ENCODE assay signal across 8 mouse cellular contexts in the genomic region with DNA sequence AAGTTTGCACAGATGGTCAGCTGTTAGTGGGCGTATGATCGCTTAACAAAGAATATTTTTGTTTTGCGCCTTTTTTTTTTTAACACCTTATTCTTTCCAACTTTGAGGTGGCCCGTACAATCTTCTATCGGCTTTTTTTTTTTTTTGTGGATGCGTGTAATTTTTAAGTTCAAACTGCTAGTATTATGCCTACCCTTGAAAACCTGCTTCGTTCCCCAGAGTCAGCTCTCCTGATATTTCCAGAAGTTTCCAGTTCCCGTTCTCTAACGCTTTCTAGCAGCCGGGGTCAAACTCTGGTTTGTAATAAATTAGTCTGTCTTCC. TPM values are rescaled to one million over a fixed set of nuclear protein-coding genes. Genes with fewer than 3 reads are reported as not detected.
DNase-seq lines count a peak whose midpoint lies in the region; ATAC-seq and TF ChIP-seq lines count a peak whose summit lies in the region.

No protein-coding gene starts in this region.

- peak overlapping the region; percentile 78 for H3K4me2 ChIP-seq in lung, embryonic 14.5 days
- peak overlapping the region; percentile 85 for H3K4me2 ChIP-seq in embryonic facial prominence, embryonic 14.5 days (ENCODE audit: low read depth, low read length)
- H3K4me2 ChIP-seq in intestine, embryonic 16.5 days (ENCODE audit: low read depth, low read length): peak overlapping the region; percentile 62
- peak overlapping the region; percentile 86 for H3K4me2 ChIP-seq in neural tube, embryonic 13.5 days

- no peaks in the 10 kb centered on the region for H3K27me3 ChIP-seq in lung, embryonic 14.5 days (ENCODE audit: insufficient read depth, low read length)
- H3K27me3 ChIP-seq in embryonic facial prominence, embryonic 14.5 days (replicated peaks; ENCODE audit: control insufficient read depth, insufficient read depth, low read length): no peaks in the 10 kb centered on the region
- no peaks in the 10 kb centered on the region for H3K27me3 ChIP-seq in intestine, embryonic 16.5 days (replicated peaks; ENCODE audit: control insufficient read depth, insufficient read depth, low read length)
- H3K27me3 ChIP-seq in neural tube, embryonic 13.5 days: no peaks in the 10 kb centered on the region

- TF ChIP-seq CTCF in lung, embryonic 14.5 days (IDR thresholded peaks at IDR 0.05; ENCODE audit: low read depth): no peak

- under 1% methylated on average over 10 of the region's 10 CpGs for WGBS in lung, embryonic 14.5 days
- WGBS in embryonic facial prominence, embryonic 14.5 days: 1% methylated on average over 10 of the region's 10 CpGs
- under 1% methylated on average over 10 of the region's 10 CpGs for WGBS in intestine, embryonic 16.5 days
- WGBS in neural tube, embryonic 13.5 days: 2% methylated on average over 10 of the region's 10 CpGs

- ATAC-seq in lung, embryonic 14.5 days (ENCODE audit: insufficient read depth): no peak
- ATAC-seq in embryonic facial prominence, embryonic 14.5 days (ENCODE audit: low read depth): no peak
- no peak for ATAC-seq in intestine, embryonic 16.5 days
- ATAC-seq in neural tube, embryonic 13.5 days (ENCODE audit: low read depth): no peak

- no peaks in the 10 kb centered on the region for H3K36me3 ChIP-seq in lung, embryonic 14.5 days (ENCODE audit: insufficient read depth)
- peaks cover 7% of the 10 kb centered on the region for H3K36me3 ChIP-seq in embryonic facial prominence, embryonic 14.5 days (ENCODE audit: control insufficient read depth, insufficient read depth, low read length)
- H3K36me3 ChIP-seq in intestine, embryonic 16.5 days (ENCODE audit: control insufficient read depth, insufficient read depth, low read length): no peaks in the 10 kb centered on the region
- H3K36me3 ChIP-seq in neural tube, embryonic 13.5 days: peaks cover 6% of the 10 kb centered on the region

- H3K9ac ChIP-seq in lung, embryonic 14.5 days: peak overlapping the region; percentile 49
- H3K9ac ChIP-seq in embryonic facial prominence, embryonic 14.5 days (ENCODE audit: low read depth, low read length): peak overlapping the region; percentile 88
- H3K9ac ChIP-seq in intestine, embryonic 16.5 days (ENCODE audit: low read depth, low read length): peak overlapping the region; percentile 56; the same call in 1 of the 2 replicates
- H3K9ac ChIP-seq in neural tube, embryonic 13.5 days: peak overlapping the region; percentile 48

- H3K9me3 ChIP-seq in lung, embryonic 14.5 days (ENCODE audit: low read depth, low read length): no peaks in the 10 kb centered on the region
- H3K9me3 ChIP-seq in embryonic facial prominence, embryonic 14.5 days (ENCODE audit: control insufficient read depth, low read length): no peaks in the 10 kb centered on the region
- no peaks in the 10 kb centered on the region for H3K9me3 ChIP-seq in intestine, embryonic 16.5 days (ENCODE audit: control insufficient read depth, low read length)
- H3K9me3 ChIP-seq in neural tube, embryonic 13.5 days: no peaks in the 10 kb centered on the region

- DNase-seq in lung, embryonic 14.5 days: no peak
- DNase-seq in lung, postnatal 14 days: no peak
- no peak for DNase-seq in embryonic facial prominence, embryonic 14.5 days (ENCODE audit: low spot score)
- no peak for DNase-seq in left cerebral cortex, adult 9 months (ENCODE audit: low spot score in 2 of 2)
- no peak for DNase-seq in urinary bladder, adult 2 months (ENCODE audit: low spot score)
- no peak for DNase-seq in left cerebral cortex, adult 18-20 months (ENCODE audit: low spot score in 2 of 2)

- peak overlapping the region; percentile 98 for H3K27ac ChIP-seq in lung, embryonic 14.5 days (ENCODE audit: low read depth)
- peak overlapping the region; percentile 82 for H3K27ac ChIP-seq in embryonic facial prominence, embryonic 14.5 days (replicated peaks; ENCODE audit: low read depth, low read length)
- H3K27ac ChIP-seq in intestine, embryonic 16.5 days (ENCODE audit: low read length): peak overlapping the region; percentile 82
- H3K27ac ChIP-seq in neural tube, embryonic 13.5 days (replicated peaks): peak overlapping the region; percentile 98

- peak overlapping the region; percentile 89 for H3K4me3 ChIP-seq in lung, embryonic 14.5 days (ENCODE audit: low read depth, low read length)
- H3K4me3 ChIP-seq in embryonic facial prominence, embryonic 14.5 days (ENCODE audit: low read depth, low read length): peak overlapping the region; percentile 82
- peak overlapping the region; percentile 96 for H3K4me3 ChIP-seq in intestine, embryonic 16.5 days (ENCODE audit: low read length)
- peak overlapping the region; percentile 94 for H3K4me3 ChIP-seq in neural tube, embryonic 13.5 days

- peaks cover 3% of the 10 kb centered on the region for H3K4me1 ChIP-seq in lung, embryonic 14.5 days (ENCODE audit: insufficient read depth)
- H3K4me1 ChIP-seq in embryonic facial prominence, embryonic 14.5 days (ENCODE audit: control insufficient read depth, insufficient read depth, low read length): peaks cover 7% of the 10 kb centered on the region; the same call in 1 of the 2 replicates
- H3K4me1 ChIP-seq in intestine, embryonic 16.5 days (ENCODE audit: control insufficient read depth, insufficient read depth, low read length): peaks cover 14% of the 10 kb centered on the region
- H3K4me1 ChIP-seq in neural tube, embryonic 13.5 days (replicated peaks): peaks cover 48% of the 10 kb centered on the region

RNA-seq across cellular contexts. Expression of gene Hivep1, which starts 1.0 kb away (rescaled TPM):
- polyA plus RNA-seq in lung, embryonic 14.5 days (2014; fragmentation: Nextera tagmentation; extraction: Ambion mirVana): 12.1 and 12.3 TPM in 2 replicates
- polyA plus RNA-seq in embryonic facial prominence, embryonic 14.5 days (2014; fragmentation: Nextera tagmentation; extraction: Ambion mirVana): 10.9 and 11.3 TPM in 2 replicates
- polyA plus RNA-seq in intestine, embryonic 16.5 days (2015; fragmentation: Nextera tagmentation; extraction: Ambion mirVana): 5.6 and 5.9 TPM in 2 replicates
- 16.7 and 20.6 TPM in 2 replicates for polyA plus RNA-seq in neural tube, embryonic 13.5 days (2015; fragmentation: Nextera tagmentation; extraction: Ambion mirVana)
- 13.5 and 18.0 TPM in 2 replicates for polyA plus RNA-seq in urinary bladder, adult 2 months (2012; rRNA removed)
- 10 to 100 TPM; 69.0 to 78.6 TPM for total RNA-seq in left cerebral cortex, adult 18-20 months (2021)
